Mouse (Mus musculus) ovary, adult 18-20 months (tissue): ENCODE measurements around the gene Ap1s1.

Source experiments
- DNase-seq: peaks from one replicate; pipeline ENCODE4 v3.0.0; 2022; ENCODE audit warnings: low spot score, mixed read lengths

Gene Ap1s1

DNA sequence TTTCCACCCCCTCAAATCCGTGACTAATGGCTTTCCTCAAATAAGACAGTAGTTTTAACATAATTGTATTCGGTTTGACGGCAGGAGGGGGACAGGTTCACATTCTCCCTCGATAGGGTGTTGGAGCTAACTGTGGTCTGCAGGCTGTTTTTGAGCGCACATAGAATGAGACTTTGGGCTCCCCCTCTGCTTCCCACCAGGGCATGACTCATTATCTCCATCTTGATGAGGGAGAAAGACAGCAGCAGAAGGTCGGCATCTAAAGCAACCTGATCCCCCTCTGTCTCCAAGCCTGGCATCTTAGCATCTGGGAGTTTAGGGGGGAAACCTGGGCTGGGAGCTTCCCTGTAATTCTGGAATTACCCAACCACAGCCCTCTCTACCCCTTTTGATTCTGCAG is 19.5 kb upstream of the Ap1s1 start:
- no peak for DNase-seq

DNA sequence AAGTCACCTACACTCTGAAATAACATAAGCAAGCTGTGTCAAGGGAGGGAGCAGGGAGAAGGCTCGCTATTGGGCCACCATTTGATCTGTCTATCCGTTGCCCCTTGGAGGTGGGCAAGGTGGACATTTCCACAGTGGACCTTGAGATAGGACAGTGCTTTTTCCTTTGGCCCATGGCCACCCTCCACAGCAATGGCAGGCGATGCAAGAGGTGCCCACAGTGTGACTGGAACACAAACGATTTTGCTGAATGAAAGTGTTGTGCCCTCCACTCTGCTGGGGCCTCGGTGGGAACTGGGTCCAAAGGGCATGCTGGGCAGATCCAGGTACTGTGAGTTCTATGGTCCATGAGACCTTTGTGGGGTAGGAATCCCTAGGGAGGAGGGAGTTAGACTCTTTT is 16.7 kb upstream of the Ap1s1 start:
- no peak for DNase-seq

DNA sequence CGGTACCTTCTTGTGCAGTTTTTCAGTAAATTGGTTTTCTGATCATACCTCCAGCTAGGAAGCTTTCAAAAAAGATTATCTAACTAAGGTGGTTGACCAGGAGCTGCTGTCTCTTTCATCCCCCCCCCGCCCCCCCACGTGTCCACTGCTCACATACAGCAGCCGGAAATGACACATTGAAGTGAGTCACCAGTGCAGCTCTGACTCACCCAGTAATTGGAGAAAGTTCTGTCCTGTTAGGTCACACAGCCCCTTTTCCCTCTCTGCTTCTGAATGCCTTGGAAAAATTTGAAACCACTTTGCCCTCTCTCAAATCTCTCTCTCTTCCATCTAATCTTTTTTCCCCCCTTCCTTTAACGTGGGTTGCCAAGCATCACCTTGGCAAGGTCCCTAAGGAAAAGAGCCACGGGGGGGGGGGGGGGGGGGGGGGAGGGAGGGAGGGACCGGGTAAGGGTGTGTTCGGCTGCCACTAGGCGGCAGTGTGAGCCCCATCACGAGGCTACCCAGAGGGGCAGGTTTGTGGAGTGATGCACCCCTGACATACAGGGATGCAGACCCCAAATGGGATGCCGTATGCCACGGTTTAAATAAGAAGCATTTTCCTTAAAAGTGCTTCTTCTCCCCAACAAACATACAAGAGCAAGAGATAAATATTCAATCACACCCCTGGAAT is 16.0 kb upstream of the Ap1s1 start:
- no peak for DNase-seq

DNA sequence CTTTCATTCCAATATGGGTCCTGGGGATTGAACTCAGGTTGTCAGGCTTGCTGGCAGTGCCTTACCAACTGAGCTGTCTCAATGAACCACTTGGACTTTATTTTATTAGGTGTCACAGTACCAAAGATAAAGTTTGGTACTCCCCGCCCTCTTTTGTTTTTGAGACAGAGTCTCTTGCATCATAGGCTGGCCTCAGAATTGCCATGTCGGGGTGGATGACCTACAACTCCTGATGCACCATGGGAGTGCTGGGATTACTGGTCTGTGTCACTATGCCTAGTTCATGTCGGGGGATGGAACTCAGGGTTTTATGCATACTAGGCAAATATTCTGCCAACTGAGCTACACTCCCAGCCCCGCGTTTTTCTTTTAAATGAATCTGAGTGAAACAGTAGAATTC is 8.9 kb upstream of the Ap1s1 start:
- no peak for DNase-seq

GRCm38 (mm10) chr5:137054299-137054698 is 8.4 kb upstream of the Ap1s1 start:
- no peak for DNase-seq

GRCm38 (mm10) chr5:137051914-137052505 is 6.1 kb upstream of the Ap1s1 start:
- no peak for DNase-seq

GRCm38 (mm10) chr5:137051125-137051524 is 5.2 kb upstream of the Ap1s1 start:
- DNase-seq, result no peak

DNA sequence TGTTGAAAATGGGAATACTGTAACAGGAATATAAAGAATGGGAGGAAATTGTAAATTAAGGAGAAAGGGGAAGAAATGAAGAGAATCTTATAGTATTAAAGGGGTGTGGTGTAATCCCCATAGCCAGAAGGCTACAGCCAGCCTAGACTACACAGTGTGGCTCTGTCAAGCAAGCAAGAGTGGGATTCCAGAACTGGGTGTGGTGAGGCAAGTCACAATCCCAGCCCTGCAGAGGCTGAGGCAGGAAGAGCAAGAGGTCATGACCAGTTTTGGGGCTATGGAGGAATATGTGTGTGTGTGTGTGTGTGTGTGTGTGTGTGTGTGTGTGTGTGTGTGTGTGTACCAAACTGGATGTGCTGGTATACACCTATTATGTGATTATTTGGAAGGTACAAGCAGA is 1.1 kb upstream of the Ap1s1 start:
- DNase-seq, result no peak

GRCm38 (mm10) chr5:137046324-137046718 is 386 bp upstream of the Ap1s1 start:
- no peak for DNase-seq

DNA sequence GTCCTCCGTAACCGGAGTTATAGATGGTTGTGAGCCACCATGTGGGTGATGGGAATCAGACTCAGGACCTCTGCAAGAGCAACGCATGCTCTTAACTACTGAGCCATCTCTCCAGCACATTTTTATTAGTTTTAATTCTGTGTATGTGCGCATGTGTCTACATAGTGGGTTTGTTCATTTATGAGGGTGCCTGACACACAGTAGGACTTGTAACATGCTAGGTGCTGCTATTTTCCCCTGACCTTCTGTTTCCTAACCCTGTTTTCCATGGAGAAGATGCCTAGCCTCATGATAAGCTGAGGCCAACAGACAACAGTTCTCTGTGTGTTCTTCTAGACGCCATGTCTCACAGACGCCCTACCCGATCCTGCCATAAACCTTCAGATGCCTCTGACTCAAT is 1.9 kb downstream of the Ap1s1 start:
- no peak for DNase-seq

DNA sequence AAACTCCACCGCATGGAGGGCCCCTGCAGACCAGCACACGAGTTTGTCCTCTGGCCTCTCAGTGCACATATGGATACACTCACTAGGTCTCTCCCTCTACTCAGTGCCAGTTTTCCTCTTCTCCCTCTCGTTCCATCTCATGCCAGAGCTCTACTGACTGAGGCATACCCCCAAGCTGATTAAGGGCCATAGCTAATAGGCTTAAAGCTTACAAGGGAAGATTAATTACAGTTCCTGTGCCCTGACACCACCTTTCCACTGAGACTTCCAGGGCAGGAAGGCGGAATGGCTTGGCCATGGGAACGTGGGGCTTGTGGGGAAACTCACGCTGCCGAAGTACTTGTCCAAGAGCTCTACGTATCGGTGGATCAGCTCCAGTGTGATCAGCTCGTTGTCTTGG is 4.5 kb downstream of the Ap1s1 start:
- DNase-seq, result no peak

- DNase-seq, result no peak
Measured at GRCm38 (mm10) chr5:137039453-137039852, 6.5 kb downstream of the Ap1s1 start.

DNA sequence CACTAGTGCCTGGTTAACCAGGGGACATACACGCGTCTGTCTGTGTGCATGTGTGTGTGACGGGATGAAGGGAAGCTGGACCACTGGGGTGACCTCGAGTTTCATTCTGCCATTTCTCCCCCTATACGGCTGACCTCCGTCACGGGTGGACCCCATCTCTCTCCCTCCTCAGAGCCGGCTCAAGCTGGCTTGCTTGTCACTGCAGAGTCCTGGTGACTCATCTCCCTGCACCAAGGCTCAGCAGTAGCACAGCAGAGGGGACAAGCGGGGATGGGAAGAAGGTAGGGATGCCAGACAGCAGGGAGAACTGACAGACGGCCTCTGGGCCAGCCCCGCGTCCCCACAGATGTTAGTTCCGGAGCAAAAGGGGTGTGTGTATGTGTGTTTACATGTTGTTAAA is 9.7 kb downstream of the Ap1s1 start:
- DNase-seq, result no peak

GRCm38 (mm10) chr5:137032641-137033074 is 13.3 kb downstream of the Ap1s1 start:
- DNase-seq, result peak; percentile 80

DNA sequence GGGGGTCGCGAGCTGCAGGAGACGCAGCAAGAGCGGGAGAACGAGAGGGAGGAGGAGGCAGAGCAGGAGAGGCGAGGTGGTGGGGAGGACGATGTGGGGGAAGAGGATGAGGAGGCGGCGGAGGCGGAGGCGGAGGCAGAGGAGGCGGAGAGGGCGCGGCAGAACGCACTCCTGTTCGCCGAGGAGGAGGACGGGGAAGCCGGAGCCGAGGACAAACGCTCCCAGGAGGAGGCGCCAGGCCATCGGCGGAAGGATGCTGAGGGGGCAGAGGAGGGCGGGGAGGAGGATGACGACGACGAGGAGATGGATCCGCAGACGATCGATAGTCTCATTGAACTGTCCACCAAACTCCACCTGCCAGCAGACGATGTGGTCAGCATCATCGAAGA is 13.9 kb downstream of the Ap1s1 start:
- no peak for DNase-seq

DNA sequence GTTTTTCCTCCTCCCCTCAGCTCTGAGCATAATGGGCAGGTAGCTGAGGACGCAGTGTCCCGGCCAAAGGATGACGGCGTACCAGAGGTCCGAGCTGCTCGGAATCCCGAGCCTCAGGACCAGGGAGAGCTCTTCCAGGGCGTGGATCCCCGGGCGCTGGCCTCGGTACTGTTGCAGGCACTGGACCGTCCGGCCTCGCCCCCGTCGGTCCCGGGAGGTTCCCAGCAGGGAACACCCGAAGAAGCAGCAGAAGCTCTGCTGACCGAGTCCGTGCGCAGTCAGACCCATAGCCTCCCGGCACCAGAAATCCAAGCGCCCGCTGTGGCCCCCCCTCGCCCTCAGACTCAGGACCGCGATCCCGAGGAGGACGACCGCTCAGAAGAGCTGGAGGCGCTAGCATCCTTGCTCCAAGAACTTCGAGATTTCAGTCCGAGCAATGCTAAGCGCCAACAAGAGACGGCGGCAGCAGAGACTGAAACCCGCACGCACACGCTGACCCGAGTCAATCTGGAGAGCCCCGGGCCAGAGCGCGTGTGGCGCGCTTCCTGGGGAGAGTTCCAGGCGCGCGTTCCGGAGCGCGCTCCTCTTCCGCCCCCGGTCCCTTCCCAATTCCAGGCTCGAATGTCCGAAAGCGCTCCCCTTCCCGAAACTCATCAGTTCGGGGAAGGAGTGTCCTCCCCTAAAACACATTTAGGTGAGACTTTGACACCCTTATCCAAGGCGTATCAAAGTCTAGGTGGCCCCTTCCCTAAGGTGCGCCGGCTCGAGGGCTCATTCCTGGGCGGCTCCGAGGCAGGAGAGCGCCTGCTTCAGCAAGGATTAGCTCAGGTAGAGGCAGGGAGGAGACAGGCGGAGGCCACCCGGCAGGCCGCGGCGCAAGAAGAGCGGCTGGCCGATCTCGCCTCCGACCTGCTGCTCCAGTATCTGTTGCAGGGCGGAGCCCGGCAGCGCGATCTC is 14.6 kb downstream of the Ap1s1 start:
- no peak for DNase-seq

GRCm38 (mm10) chr5:137030416-137030810 is 15.5 kb downstream of the Ap1s1 start:
- no peak for DNase-seq

DNA sequence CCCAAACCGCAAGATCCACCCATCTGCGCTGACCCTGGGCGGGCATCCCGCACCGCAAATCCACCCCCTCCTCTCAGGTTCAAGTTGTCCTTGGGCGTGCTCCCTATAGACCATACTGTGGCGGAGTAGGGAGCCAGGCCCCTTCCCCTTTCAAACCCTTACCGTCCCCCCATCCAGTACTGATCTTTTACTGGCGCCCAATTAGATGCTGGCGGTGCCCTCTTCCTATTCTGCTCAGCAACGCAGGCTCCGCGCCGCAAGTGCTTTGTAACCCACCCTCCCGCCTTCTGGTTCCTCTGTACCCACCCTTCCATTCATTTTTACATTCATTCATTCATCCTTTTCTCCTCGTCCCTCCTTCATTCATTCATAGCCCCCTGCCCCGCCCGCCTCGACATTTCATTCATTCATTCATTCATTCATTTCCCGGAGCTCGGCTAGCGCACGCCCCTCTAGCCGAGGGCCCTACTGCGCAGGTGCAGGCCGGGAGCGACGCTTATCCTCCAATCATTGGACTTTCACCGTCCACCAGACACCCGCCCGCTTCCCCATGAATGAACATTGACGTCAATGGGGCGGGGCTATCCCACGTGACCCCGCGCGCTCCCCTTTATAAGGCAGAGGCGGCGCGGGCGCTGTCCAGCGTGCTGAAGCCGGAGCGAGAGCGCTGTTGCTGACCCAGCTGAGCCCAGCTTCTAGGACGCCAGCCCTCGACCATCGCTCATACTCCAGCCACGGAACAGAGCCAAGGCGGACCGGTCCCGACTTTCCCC is 16.1 kb downstream of the Ap1s1 start:
- DNase-seq, result peak; percentile 83

DNA sequence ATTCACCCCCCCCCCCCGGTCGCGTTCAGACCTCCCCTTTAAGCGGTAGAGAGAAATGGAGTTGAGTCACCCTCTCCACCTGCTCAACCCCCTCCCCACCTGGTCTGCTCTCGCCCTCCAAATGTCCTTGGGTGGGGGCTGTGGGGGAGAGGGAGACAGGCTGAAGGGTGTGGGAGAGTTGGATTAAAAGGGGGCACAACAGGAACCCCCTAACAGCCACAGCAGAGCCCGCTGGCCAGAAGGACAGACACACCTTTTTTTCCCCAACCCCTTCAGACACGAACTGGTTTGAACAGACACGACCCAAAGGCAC is 16.7 kb downstream of the Ap1s1 start:
- no peak for DNase-seq

DNA sequence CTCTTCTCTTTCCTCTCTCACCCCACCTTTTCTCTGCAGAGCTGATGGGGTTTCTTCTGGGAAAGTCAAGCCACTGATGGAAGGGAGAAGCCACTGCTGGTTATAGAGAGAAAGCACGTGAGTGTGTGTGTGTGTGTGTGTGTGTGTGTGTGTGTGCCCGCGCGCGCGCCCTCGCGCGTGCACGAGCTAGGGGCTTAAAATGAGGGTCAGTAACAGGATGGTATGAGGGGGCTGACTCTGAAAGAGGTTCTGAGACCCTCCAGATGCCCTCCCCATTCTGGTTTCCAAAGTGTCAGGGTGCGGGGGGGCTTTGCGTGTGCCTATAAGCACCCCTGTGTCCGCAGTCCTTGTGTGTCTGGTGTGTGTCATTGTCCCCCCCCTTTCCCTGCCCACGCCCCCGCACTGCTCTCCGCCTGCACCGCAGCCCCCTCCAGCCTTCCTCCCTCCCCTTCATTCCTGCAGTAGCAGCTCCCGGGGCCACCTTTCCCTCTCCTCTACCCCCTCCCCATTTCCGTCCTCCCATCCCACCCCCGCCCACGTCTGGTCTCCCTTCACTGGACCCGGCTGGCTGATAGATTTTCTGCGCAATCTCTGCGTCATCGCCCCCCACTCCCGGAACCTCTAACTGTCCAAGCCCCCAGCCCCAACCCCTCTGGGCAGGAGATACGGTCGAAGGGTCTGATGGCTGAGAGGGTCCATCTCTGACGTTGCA is 17.2 kb downstream of the Ap1s1 start:
- no peak for DNase-seq

DNA sequence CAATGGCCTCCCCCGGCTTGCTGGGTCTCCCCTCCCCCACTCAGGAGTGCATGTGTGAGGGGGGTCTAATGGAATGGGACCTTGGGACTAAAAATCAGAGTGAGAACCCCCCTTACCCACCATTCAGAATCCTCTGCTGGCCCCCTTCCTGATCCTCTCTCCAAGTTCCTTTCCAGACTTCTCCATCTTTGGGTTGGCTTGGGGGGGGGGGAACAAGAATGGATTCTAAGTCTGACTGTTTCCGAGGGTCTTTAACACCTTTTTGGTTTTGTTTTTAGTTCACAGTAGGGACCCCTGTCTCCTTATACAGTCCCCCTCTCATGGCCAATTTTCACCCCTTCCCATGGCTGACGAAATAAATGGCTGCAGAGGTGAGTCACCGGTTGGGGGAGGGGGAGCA is 19.8 kb downstream of the Ap1s1 start, which contains the start of gene Vgf:
Gene Vgf (plus strand): TSS at position 301 of the 400 bp plus-strand sequence.
- no peak for DNase-seq

GRCm38 (mm10) chr5:137025132-137025531 is 20.8 kb downstream of the Ap1s1 start:
- DNase-seq, result no peak
